Mouse (Mus musculus) ZHBTc4 (cell line): ENCODE data around the gene Csrnp2.

Experiments
- DNase-seq: peaks from one replicate; pipeline ENCODE4 v3.0.0-alpha.2; 2011; ENCODE audit warnings: low read depth, low spot score

Gene Csrnp2

DNA sequence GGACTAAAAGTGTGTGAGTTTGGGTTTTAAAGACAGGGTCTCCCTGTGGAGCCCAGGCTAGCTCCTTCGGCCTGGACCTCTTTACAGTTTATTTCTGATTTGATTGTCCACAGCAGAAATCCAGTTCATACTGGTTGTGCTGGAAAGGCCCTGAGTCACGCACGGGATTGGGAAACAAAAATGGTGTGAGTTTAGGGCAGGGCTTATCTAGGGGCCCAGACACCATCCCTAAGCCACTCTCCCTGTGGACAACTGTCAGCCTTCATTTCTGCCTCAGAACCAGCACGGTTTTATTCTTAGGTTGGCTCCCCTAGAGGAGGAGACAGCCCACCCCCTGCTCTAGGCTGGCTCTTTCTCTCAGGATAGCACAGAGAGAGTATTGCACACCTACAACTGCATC, 62.1 kb downstream of the Csrnp2 start:
- DNase-seq, result no peak

DNA sequence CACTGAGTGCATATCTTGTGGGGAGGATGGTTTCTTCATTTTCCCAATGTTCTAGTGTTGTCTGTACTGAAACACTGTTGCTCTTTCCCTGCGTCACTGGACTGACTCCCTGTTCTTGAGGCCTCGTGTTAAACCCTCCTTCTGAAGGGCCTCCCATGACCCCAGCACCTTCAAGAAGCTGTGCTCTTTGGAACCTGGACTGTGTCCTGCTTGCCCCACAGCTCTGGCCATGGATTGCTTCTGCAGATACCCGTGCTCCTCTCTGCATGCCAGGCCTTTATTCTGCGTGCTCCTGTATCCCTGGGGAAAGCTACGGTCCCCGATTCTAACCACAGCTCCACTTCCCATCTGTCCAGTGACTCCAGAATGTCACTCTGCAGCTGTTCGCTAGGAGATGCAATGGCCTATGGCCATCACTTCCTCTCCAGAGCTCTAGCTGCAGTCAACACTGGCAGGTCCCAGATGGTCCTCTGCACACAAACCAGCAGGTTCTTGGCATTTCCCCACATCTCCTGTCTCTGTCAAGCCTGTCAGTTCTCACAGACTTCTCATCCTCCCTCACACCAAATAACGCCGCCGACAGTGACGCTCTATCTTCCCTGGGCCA, 65.2 kb downstream of the Csrnp2 start:
- no peak for DNase-seq
